In genomic region chr5:125120517-125121303, GRCm38 (mm10) we compare ENCODE assay signal across 11 mouse cellular contexts. TPM values are rescaled to one million over a fixed set of nuclear protein-coding genes. Genes with fewer than 3 reads are reported as not detected.
DNase-seq lines count a peak whose midpoint lies in the region; ATAC-seq and TF ChIP-seq lines count a peak whose summit lies in the region.
"Had no signal": no experiment of that assay in that cellular context is flagged by ENCODE, and none has a peak within 500 bp of the region (broad histone marks: within the 10 kb centered on the region; RNA-seq: fewer than 3 reads in every experiment).

No protein-coding gene starts in this region.

- TF ChIP-seq EP300 in stomach, postnatal 0 days (optimal IDR thresholded peaks at IDR 0.05): no peak

- no peak for DNase-seq in forebrain, embryonic 10.5 days (ENCODE audit: extremely low spot score, low spot score)
- no peak for DNase-seq in forebrain, embryonic 11.5 days (ENCODE audit: low spot score)
- no peak for DNase-seq in midbrain, embryonic 10.5 days (ENCODE audit: low spot score)
- no peak for DNase-seq in limb, embryonic 14.5 days (ENCODE audit: low spot score)
- no peak for DNase-seq in stomach, postnatal 0 days (ENCODE audit: low spot score)
- no peak for DNase-seq in urinary bladder, adult 2 months (ENCODE audit: low spot score)
- no peak for DNase-seq in right cerebral cortex, postnatal 36 days (ENCODE audit: low spot score in 2 of 2)
- DNase-seq: B cell, adult 2 months had no signal

- no peaks in the 10 kb centered on the region for H3K9me3 ChIP-seq in forebrain, embryonic 10.5 days
- H3K9me3 ChIP-seq in forebrain, embryonic 11.5 days (ENCODE audit: control insufficient read depth, low read length): no peaks in the 10 kb centered on the region
- H3K9me3 ChIP-seq in midbrain, embryonic 13.5 days: no peaks in the 10 kb centered on the region
- no peaks in the 10 kb centered on the region; the same call in 1 of the 2 replicates for H3K9me3 ChIP-seq in midbrain, embryonic 10.5 days (replicated peaks)
- H3K9me3 ChIP-seq in limb, embryonic 14.5 days (ENCODE audit: control insufficient read depth, low read length): no peaks in the 10 kb centered on the region
- H3K9me3 ChIP-seq in stomach, postnatal 0 days (ENCODE audit: control insufficient read depth, low read length): no peaks in the 10 kb centered on the region
- H3K9me3 ChIP-seq: heart, embryonic 10.5 days had no signal

- no peak overlapping the region for H3K9ac ChIP-seq in forebrain, embryonic 11.5 days (ENCODE audit: low read length)
- H3K9ac ChIP-seq in midbrain, embryonic 13.5 days (replicated peaks): no peak overlapping the region
- H3K9ac ChIP-seq in limb, embryonic 14.5 days (ENCODE audit: low read depth, low read length, severe bottlenecking): no peak overlapping the region
- no peak overlapping the region for H3K9ac ChIP-seq in stomach, postnatal 0 days (ENCODE audit: low read length)

- H3K27ac ChIP-seq in forebrain, embryonic 10.5 days: 0 out of 2 replicates have a peak overlapping the region, but pooled peaks have one; percentile 35
- H3K27ac ChIP-seq in forebrain, embryonic 11.5 days (ENCODE audit: low read depth, low read length): no peak overlapping the region
- peak overlapping the region; percentile 69 for H3K27ac ChIP-seq in midbrain, embryonic 13.5 days
- no peak overlapping the region; the same call in 1 of the 2 replicates for H3K27ac ChIP-seq in midbrain, embryonic 10.5 days (replicated peaks)
- 0 out of 2 replicates have a peak overlapping the region, but pooled peaks have one; percentile 38 for H3K27ac ChIP-seq in limb, embryonic 14.5 days (replicated peaks; ENCODE audit: low read depth, low read length)
- 0 out of 2 replicates have a peak overlapping the region, but pooled peaks have one; percentile 8 for H3K27ac ChIP-seq in stomach, postnatal 0 days (replicated peaks)
- H3K27ac ChIP-seq: heart, embryonic 10.5 days had no signal

- H3K4me1 ChIP-seq in forebrain, embryonic 10.5 days: peaks cover 40% of the 10 kb centered on the region
- H3K4me1 ChIP-seq in forebrain, embryonic 11.5 days (replicated peaks; ENCODE audit: control insufficient read depth, insufficient read depth, low read length): peaks cover 8% of the 10 kb centered on the region; the same call in 1 of the 2 replicates
- peaks cover 54% of the 10 kb centered on the region for H3K4me1 ChIP-seq in midbrain, embryonic 13.5 days (replicated peaks)
- peaks cover 39% of the 10 kb centered on the region for H3K4me1 ChIP-seq in midbrain, embryonic 10.5 days
- H3K4me1 ChIP-seq in limb, embryonic 14.5 days (ENCODE audit: control insufficient read depth, insufficient read depth, low read length): 0 out of 2 replicates have a peak, but pooled peaks cover 3% of the 10 kb centered on the region
- H3K4me1 ChIP-seq in stomach, postnatal 0 days (replicated peaks; ENCODE audit: control insufficient read depth, insufficient read depth): no peaks in the 10 kb centered on the region

- ATAC-seq in forebrain, embryonic 11.5 days (replicated peaks; ENCODE audit: low FRiP score): no peak
- no peak for ATAC-seq in midbrain, embryonic 13.5 days
- ATAC-seq in limb, embryonic 14.5 days (ENCODE audit: low FRiP score, low read depth): no peak
- no peak for ATAC-seq in stomach, postnatal 0 days (ENCODE audit: low FRiP score, low TSS enrichment)

- TF ChIP-seq POLR2A in limb, embryonic 14.5 days (IDR thresholded peaks at IDR 0.05; ENCODE audit: borderline replicate concordance, extremely low read depth, insufficient read depth, insufficient read length): no peak

- no peak overlapping the region for H3K4me3 ChIP-seq in forebrain, embryonic 10.5 days
- no peak overlapping the region for H3K4me3 ChIP-seq in forebrain, embryonic 11.5 days (ENCODE audit: low read depth, low read length)
- no peak overlapping the region for H3K4me3 ChIP-seq in midbrain, embryonic 13.5 days (replicated peaks)
- no peak overlapping the region for H3K4me3 ChIP-seq in midbrain, embryonic 10.5 days
- no peak overlapping the region for H3K4me3 ChIP-seq in limb, embryonic 14.5 days (replicated peaks; ENCODE audit: low read length)
- H3K4me3 ChIP-seq in stomach, postnatal 0 days (ENCODE audit: low read depth, low read length): no peak overlapping the region
- H3K4me3 ChIP-seq: heart, embryonic 10.5 days had no signal

- H3K36me3 ChIP-seq in forebrain, embryonic 10.5 days (replicated peaks): peaks cover 88% of the 10 kb centered on the region
- peaks cover 14% of the 10 kb centered on the region for H3K36me3 ChIP-seq in forebrain, embryonic 11.5 days (ENCODE audit: control insufficient read depth, insufficient read depth, low read length)
- peaks cover 47% of the 10 kb centered on the region for H3K36me3 ChIP-seq in midbrain, embryonic 13.5 days
- peaks cover 81% of the 10 kb centered on the region for H3K36me3 ChIP-seq in midbrain, embryonic 10.5 days
- peaks cover 71% of the 10 kb centered on the region for H3K36me3 ChIP-seq in limb, embryonic 14.5 days (ENCODE audit: control insufficient read depth, insufficient read depth, low read length)
- H3K36me3 ChIP-seq in stomach, postnatal 0 days (ENCODE audit: control insufficient read depth, insufficient read depth, low read length): peaks cover 13% of the 10 kb centered on the region

- 89% methylated on average over 17 of the region's 17 CpGs for WGBS in forebrain, embryonic 10.5 days
- 86% methylated on average over 17 of the region's 17 CpGs for WGBS in forebrain, embryonic 11.5 days
- 78% methylated on average over 17 of the region's 17 CpGs for WGBS in midbrain, embryonic 13.5 days
- 89% methylated on average over 17 of the region's 17 CpGs for WGBS in midbrain, embryonic 10.5 days
- 77% methylated on average over 17 of the region's 17 CpGs for whole genome bisulfite sequencing in limb, embryonic 14.5 days
- WGBS in stomach, postnatal 0 days: 55% methylated on average over 17 of the region's 17 CpGs

- H3K4me2 ChIP-seq in forebrain, embryonic 11.5 days (ENCODE audit: low read depth, low read length, severe bottlenecking): no peak overlapping the region
- H3K4me2 ChIP-seq in midbrain, embryonic 13.5 days (replicated peaks): no peak overlapping the region
- H3K4me2 ChIP-seq in limb, embryonic 14.5 days (replicated peaks; ENCODE audit: low read depth, low read length, severe bottlenecking): no peak overlapping the region
- no peak overlapping the region for H3K4me2 ChIP-seq in stomach, postnatal 0 days (replicated peaks; ENCODE audit: low read depth)
- H3K4me2 ChIP-seq: liver, embryonic 11.5 days had no signal

- H3K27me3 ChIP-seq in forebrain, embryonic 10.5 days (ENCODE audit: poor library complexity, severe bottlenecking): no peaks in the 10 kb centered on the region
- H3K27me3 ChIP-seq in forebrain, embryonic 11.5 days (ENCODE audit: control insufficient read depth, insufficient read depth, low read length): no peaks in the 10 kb centered on the region
- no peaks in the 10 kb centered on the region for H3K27me3 ChIP-seq in midbrain, embryonic 13.5 days
- no peaks in the 10 kb centered on the region for H3K27me3 ChIP-seq in midbrain, embryonic 10.5 days (ENCODE audit: low read depth, poor library complexity, severe bottlenecking)
- H3K27me3 ChIP-seq in limb, embryonic 14.5 days (ENCODE audit: control insufficient read depth, insufficient read depth, low read length): no peaks in the 10 kb centered on the region
- no peaks in the 10 kb centered on the region for H3K27me3 ChIP-seq in stomach, postnatal 0 days (ENCODE audit: control insufficient read depth, insufficient read depth, low read length)

- no peak for TF ChIP-seq CTCF in stomach, postnatal 0 days (IDR thresholded peaks at IDR 0.05; ENCODE audit: low read depth)

RNA-seq across cellular contexts. Expression of gene Ncor2, which starts 58.3 kb away (rescaled TPM):
- polyA plus RNA-seq in forebrain, embryonic 10.5 days (2016; fragmentation: Nextera tagmentation; extraction: Ambion mirVana): 15.7 and 17.8 TPM in 2 replicates
- 27.3 and 29.5 TPM in 2 replicates for polyA plus RNA-seq in forebrain, embryonic 11.5 days (2014; fragmentation: Nextera tagmentation; extraction: Ambion mirVana)
- polyA plus RNA-seq in midbrain, embryonic 13.5 days (2015; fragmentation: Nextera tagmentation; extraction: Ambion mirVana): 20.2 and 22.6 TPM in 2 replicates
- 16.2 and 19.1 TPM in 2 replicates for polyA plus RNA-seq in midbrain, embryonic 10.5 days (2016; fragmentation: Nextera tagmentation; extraction: Ambion mirVana)
- polyA plus RNA-seq in limb, embryonic 14.5 days (2012; rRNA removed): 75.9 and 89.8 TPM in 2 replicates
- 37.0 and 39.3 TPM in 2 replicates for polyA plus RNA-seq in limb, embryonic 14.5 days (2014; fragmentation: Nextera tagmentation; extraction: Ambion mirVana)
- 11.1 and 12.1 TPM in 2 replicates for polyA plus RNA-seq in stomach, postnatal 0 days (2015; fragmentation: Nextera tagmentation; extraction: Ambion mirVana)
- 24.5 and 61.9 TPM in 2 replicates for polyA plus RNA-seq in urinary bladder, adult 2 months (2012; rRNA removed)

Comparison
In these comparisons a context has a peak if more than half of its experiments do, and no peak if none do; other contexts are left out.
1. H3K27ac ChIP-seq: peak in forebrain, embryonic 10.5 days (single experiment), midbrain, embryonic 13.5 days (single experiment), limb, embryonic 14.5 days (single experiment) and stomach, postnatal 0 days (single experiment); none in forebrain, embryonic 11.5 days (single experiment) and midbrain, embryonic 10.5 days (single experiment).